Mouse (Mus musculus): Measurements from ENCODE around the gene Nfe2l1. TPM values are rescaled to one million over a fixed set of nuclear protein-coding genes. Genes with fewer than 3 reads are reported as not detected.
"Not testable (repeated sequence)": the region's sequence is repeated elsewhere in the genome, so short reads cannot be mapped to it uniquely, and the experiment has no call there.

Nfe2l1 gene
- total and polyA plus RNA-seq, 2 experiments from 2014 or later = 57.4 to 62.4 TPM

DNA sequence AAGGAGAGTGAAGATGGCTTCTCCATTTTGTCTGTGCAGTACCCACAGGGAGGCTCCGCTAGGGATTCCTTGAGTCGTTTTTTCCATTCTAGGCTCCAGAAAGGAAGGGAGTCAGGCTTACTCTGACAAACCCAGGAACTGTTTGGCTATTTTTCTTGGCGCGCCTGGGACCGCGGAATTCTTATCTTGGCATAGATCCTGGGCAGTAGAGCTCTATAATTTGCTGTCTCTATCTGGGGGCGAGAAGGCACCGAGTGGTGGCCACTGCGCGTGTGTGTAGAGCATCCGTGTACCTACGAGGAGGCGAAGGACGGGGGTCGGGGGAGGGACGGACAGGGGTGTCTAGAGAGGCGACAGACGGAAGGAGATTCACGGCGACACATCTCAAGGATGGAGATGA is 31.7 kb upstream of the Nfe2l1 start:
- peak; percentile 1 for ATAC-seq
- DNase-seq = peak; percentile 56
- Histone ChIP-seq H3K27ac (ENCODE audit: low read depth, low read length) (no peak overlapping the region), H3K9me3 (ENCODE audit: low read length) (no peaks in the 10 kb centered on the region), H3K4me1 (ENCODE audit: insufficient read depth) (no peaks in the 10 kb centered on the region), H3K27me3 (ENCODE audit: insufficient read depth, low read length) (no peaks in the 10 kb centered on the region), H3K4me2 (ENCODE audit: low read depth) (peak overlapping the region; percentile 96), H3K36me3 (ENCODE audit: insufficient read depth) (no peaks in the 10 kb centered on the region), H3K4me3 (ENCODE audit: low read depth, low read length) (peak overlapping the region; percentile 45), H3K9ac (peak overlapping the region; percentile 53)
- under 1% methylated on average over 20 of the region's 20 CpGs for WGBS
- no peak for TF ChIP-seq CTCF (IDR thresholded peaks at IDR 0.05; ENCODE audit: low read depth)

DNA sequence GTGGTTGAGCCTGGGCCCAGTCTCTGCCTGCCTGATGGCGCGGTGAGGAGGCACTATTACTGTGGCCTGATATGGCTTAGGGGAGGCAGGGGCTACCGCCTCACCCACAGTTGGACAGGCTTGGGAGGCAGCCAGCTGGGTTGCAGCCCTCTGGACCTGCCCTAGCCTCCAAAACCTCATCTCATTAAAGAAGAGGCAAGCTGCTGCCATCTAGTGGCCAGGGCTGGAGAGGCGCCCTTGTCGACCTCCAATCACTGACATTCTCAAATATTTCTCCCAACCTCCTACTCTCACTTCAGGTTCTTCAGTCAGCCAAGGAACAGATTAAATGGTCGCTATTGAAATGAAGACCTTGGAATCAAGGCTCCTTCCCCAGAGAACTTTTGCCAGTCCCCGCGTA is 30.8 kb upstream of the Nfe2l1 start:
- Histone ChIP-seq H3K4me3 (ENCODE audit: low read depth, low read length) (no peak overlapping the region), H3K9ac (no peak overlapping the region), H3K9me3 (ENCODE audit: low read length) (no peaks in the 10 kb centered on the region), H3K27me3 (ENCODE audit: insufficient read depth, low read length) (no peaks in the 10 kb centered on the region), H3K4me1 (ENCODE audit: insufficient read depth) (no peaks in the 10 kb centered on the region), H3K36me3 (ENCODE audit: insufficient read depth) (no peaks in the 10 kb centered on the region), H3K27ac (ENCODE audit: low read depth, low read length) (no peak overlapping the region), H3K4me2 (ENCODE audit: low read depth) (no peak overlapping the region)
- peak; percentile 92 for TF ChIP-seq CTCF (IDR thresholded peaks at IDR 0.05; ENCODE audit: low read depth)
- WGBS = 12% methylated on average over 8 of the region's 8 CpGs
- ATAC-seq = no peak
- peak; percentile 84 for DNase-seq

DNA sequence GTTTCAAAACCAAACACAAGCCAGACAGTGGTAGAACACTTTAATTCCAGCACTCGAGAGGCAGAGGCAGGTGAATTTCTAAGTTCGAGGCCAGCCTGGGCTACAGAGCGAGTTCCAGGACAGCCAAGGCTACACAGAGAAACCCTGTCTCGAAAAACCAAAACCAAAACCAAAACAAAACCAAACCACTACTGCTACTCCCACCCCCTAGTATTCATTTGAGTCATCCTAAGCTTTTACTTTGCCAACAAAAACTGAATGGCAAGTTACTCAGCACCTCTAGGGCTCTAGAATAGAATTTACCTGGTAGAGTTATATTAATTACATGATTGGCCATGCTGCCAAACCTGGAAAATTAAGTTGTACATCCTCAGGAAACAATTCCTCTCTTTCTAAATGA is 29.9 kb upstream of the Nfe2l1 start:
- ATAC-seq (no peak), DNase-seq (no peak)
- Histone ChIP-seq H3K4me2 (ENCODE audit: low read depth) (no peak overlapping the region), H3K27ac (ENCODE audit: low read depth, low read length) (no peak overlapping the region), H3K36me3 (ENCODE audit: insufficient read depth) (no peaks in the 10 kb centered on the region), H3K9me3 (ENCODE audit: low read length) (no peaks in the 10 kb centered on the region), H3K4me3 (ENCODE audit: low read depth, low read length) (no peak overlapping the region), H3K27me3 (ENCODE audit: insufficient read depth, low read length) (no peaks in the 10 kb centered on the region), H3K4me1 (ENCODE audit: insufficient read depth) (no peaks in the 10 kb centered on the region), H3K9ac (no peak overlapping the region)
- WGBS = 88% methylated on average over 4 of the region's 4 CpGs
- TF ChIP-seq CTCF (IDR thresholded peaks at IDR 0.05; ENCODE audit: low read depth) = no peak

DNA sequence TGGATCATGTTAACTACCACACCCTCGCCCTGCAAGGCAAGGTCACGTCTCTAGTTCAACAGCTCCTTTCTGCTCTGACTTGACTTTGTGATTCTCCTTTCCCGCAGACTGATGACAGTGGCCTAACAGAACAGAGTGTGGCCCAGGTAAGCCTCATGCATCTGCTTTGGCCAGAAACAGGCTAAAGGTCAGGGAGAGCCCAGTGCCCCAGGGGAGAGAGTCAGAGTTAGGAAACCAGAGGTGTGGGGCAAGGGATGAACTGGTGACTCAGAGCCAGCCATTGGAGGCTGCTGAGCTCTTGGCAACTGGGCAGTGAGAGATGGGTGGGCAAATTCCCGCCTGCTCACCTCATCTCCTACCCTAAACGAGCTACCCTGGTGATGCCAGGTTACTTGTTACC is 27.7 kb upstream of the Nfe2l1 start:
- no peak for TF ChIP-seq CTCF (IDR thresholded peaks at IDR 0.05; ENCODE audit: low read depth)
- 78% methylated on average over 5 of the region's 5 CpGs for WGBS
- H3K27me3 ChIP-seq (ENCODE audit: insufficient read depth, low read length) = no peaks in the 10 kb centered on the region
- no peak overlapping the region for H3K9ac ChIP-seq
- no peaks in the 10 kb centered on the region for H3K4me1 ChIP-seq (ENCODE audit: insufficient read depth)
- no peak overlapping the region for H3K27ac ChIP-seq (ENCODE audit: low read depth, low read length)
- no peak for ATAC-seq
- no peaks in the 10 kb centered on the region for H3K9me3 ChIP-seq (ENCODE audit: low read length)
- no peak overlapping the region for H3K4me3 ChIP-seq (ENCODE audit: low read depth, low read length)
- no peak overlapping the region for H3K4me2 ChIP-seq (ENCODE audit: low read depth)
- H3K36me3 ChIP-seq (ENCODE audit: insufficient read depth) = no peaks in the 10 kb centered on the region
- no peak for DNase-seq

DNA sequence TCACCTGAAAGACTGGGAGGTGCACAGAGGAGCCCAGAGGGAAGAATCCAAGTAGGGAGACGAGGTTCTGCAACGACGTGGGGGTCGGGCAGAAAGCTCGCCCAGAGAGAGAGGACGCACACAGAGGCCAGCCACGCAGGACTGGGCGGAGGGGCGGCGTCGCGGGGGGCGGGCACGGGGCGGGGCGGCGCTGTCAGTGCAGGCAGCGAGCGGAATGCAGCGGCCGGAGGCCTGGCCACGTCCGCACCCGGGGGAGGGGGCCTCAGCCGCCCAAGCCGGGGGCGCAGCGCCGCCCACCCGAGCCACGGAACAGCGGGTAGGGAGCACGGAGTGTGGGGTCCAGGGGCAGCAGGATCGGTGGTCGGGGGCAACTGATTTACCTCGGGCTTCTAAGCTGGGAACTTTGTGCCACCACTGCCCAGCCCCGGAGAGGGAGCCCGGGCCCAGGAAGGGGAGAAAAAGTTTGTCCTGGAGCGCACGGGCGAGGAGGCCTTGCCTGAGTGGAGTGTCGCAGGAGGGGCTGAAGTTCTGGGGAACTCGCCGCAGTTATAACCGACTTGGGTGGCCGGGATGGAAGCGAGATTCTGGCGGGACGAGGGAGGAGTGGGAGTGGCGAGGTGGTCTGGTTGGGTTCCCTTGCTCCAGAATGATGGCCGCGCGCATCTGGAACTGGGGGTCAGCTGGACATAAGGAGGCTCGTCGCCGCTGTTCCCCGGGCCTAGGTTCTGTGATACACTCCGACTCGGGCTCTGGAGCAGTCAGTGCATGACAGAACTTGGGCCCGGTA is 20.1 kb upstream of the Nfe2l1 start, which contains the start of gene Copz2:
Copz2 (plus strand) TSS at position 190 of the 787 bp plus-strand sequence.
- ATAC-seq (no peak), DNase-seq (no peak)
- 4% methylated on average over 47 of the region's 60 CpGs for WGBS
- Histone ChIP-seq H3K9me3 (ENCODE audit: low read length) (no peaks in the 10 kb centered on the region), H3K4me3 (ENCODE audit: low read depth, low read length) (peak within 1 kb of the TSS; percentile 30), H3K4me1 (ENCODE audit: insufficient read depth) (no peaks in the 10 kb centered on the region), H3K4me2 (ENCODE audit: low read depth) (peak within 1 kb of the TSS; percentile 56), H3K27me3 (ENCODE audit: insufficient read depth, low read length) (peaks cover 11% of the 10 kb centered on the region), H3K36me3 (ENCODE audit: insufficient read depth) (no peaks in the 10 kb centered on the region), H3K27ac (ENCODE audit: low read depth, low read length) (no peak within 1 kb of the TSS), H3K9ac (no peak within 1 kb of the TSS)
- TF ChIP-seq CTCF (IDR thresholded peaks at IDR 0.05; ENCODE audit: low read depth) = no peak

DNA sequence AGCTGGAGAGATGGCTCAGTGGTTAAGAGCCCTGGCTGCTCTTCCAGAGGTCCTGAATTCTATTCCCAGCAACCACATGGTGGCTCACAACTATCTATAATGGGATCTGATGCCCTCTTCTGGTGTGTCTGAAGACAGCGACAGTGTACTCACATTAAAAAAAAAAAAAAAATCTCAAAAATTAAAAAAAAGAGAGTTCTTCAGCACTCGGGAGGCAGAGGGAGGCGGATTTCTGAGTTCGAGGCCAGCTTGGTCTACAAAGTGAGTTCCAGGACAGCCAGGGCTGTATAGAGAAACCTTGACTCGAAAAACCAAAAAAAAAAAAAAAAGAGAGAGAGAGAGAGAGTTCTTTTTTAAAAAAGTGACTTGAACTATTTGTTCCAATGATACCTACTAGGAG is 19.4 kb upstream of the Nfe2l1 start:
- DNase-seq; H3K9ac ChIP-seq; H3K9me3 ChIP-seq (ENCODE audit: low read length); ATAC-seq; H3K36me3 ChIP-seq (ENCODE audit: insufficient read depth); H3K4me1 ChIP-seq (ENCODE audit: insufficient read depth); H3K27ac ChIP-seq (ENCODE audit: low read depth, low read length); H3K4me3 ChIP-seq (ENCODE audit: low read depth, low read length): not testable (repeated sequence)
- peak overlapping the region; percentile 56; the same call in 1 of the 2 replicates for H3K4me2 ChIP-seq (ENCODE audit: low read depth)
- H3K27me3 ChIP-seq (ENCODE audit: insufficient read depth, low read length) = peaks cover 11% of the 10 kb centered on the region
- WGBS = 75% methylated on average over 5 of the region's 5 CpGs

DNA sequence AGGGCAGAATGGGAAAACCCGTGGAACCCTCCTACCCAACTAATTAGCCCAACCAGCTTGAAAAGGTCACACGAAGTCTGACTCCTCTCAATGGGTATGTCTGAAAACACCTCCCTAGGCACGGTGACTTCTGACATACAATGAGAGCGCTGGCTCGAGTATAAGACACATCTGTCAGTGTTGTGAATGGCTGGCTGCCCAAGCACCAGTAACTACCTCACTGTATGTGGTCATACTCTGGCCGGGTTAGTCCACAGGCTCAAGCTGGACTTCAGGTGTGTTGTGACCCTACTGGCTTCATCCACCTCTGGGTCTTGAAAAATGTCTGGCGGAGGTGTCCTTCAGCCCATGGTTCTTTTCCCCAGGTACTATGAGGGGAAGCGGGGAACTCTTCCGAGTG is 18.9 kb upstream of the Nfe2l1 start:
- Histone ChIP-seq H3K4me3 (ENCODE audit: low read depth, low read length) (no peak overlapping the region), H3K9me3 (ENCODE audit: low read length) (no peaks in the 10 kb centered on the region), H3K36me3 (ENCODE audit: insufficient read depth) (no peaks in the 10 kb centered on the region), H3K27ac (ENCODE audit: low read depth, low read length) (no peak overlapping the region), H3K27me3 (ENCODE audit: insufficient read depth, low read length) (peaks cover 11% of the 10 kb centered on the region), H3K4me1 (ENCODE audit: insufficient read depth) (no peaks in the 10 kb centered on the region), H3K4me2 (ENCODE audit: low read depth) (no peak overlapping the region), H3K9ac (no peak overlapping the region)
- DNase-seq (no peak), ATAC-seq (no peak)
- no peak for TF ChIP-seq CTCF (IDR thresholded peaks at IDR 0.05; ENCODE audit: low read depth)
- WGBS = 50% methylated on average over 9 of the region's 9 CpGs

Data from forebrain, postnatal 0 days (tissue).